Comparison of ENCODE assay signal across 12 mouse cellular contexts in the genomic region with DNA sequence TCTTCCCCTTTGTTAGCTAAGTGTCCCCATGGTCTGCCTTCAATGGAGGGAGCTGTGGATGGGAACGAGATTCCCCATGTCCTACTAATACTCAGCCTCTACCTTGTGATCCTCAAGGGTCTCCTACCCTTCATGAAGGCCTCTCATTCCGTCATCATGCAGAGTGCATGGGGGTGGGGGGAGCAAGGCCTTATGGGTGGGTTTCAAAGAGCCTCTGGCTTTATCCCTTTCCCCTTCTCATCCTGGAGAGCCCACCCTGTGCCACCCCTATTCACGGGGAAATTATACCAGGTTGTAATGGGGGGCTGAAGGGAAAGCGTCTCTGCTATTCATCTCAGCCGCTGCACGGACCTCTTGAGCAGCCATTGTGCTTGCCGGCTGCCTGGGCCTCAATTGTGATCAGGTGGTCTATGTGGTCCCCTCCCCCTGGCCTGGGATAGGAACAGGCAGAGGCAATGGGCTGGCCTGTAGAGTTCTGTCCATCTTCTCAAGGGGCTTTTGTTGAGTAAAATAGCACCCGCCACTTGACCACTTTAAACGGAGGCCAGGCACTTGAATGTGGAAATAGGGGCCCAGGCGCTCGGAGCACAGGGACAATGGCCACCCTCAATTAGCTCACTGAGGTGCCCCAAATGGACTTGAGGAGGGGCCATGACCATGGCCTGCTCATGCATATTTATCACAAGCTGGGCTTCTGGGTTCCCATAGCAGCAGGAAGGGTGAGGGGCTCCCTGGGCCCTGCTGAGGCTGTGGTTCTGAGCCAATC.
A peak's percentile ranks its signal among the peaks of the same experiment; 100 is the strongest.
DNase-seq lines count a peak whose midpoint lies in the region; ATAC-seq and TF ChIP-seq lines count a peak whose summit lies in the region.
"Had no signal": no experiment of that assay in that cellular context is flagged by ENCODE, and none has a peak within 500 bp of the region (broad histone marks: within the 10 kb centered on the region; RNA-seq: fewer than 3 reads in every experiment).

No protein-coding gene starts in this region.

- H3K9me3 ChIP-seq in forebrain, embryonic 13.5 days (replicated peaks): no peaks in the 10 kb centered on the region
- no peaks in the 10 kb centered on the region for H3K9me3 ChIP-seq in hindbrain, embryonic 15.5 days
- H3K9me3 ChIP-seq in midbrain, postnatal 0 days (ENCODE audit: low read length): no peaks in the 10 kb centered on the region
- H3K9me3 ChIP-seq: heart, embryonic 13.5 days; lung, embryonic 15.5 days had no signal

- H3K79me2 ChIP-seq in heart, adult 2 months (replicated peaks; ENCODE audit: control insufficient read depth, insufficient read depth, low read length): no peaks in the 10 kb centered on the region

- intact Hi-C loops in heart, adult 2 months (cut with DNase I): no loop called here

- H3K4me3 ChIP-seq in forebrain, embryonic 13.5 days: no peak overlapping the region
- H3K4me3 ChIP-seq in hindbrain, embryonic 15.5 days: no peak overlapping the region
- H3K4me3 ChIP-seq in midbrain, postnatal 0 days (ENCODE audit: low read depth, low read length): no peak overlapping the region
- no peak overlapping the region for H3K4me3 ChIP-seq in heart, adult 2 months
- H3K4me3 ChIP-seq: heart, embryonic 13.5 days; layer of hippocampus, adult 2 months; lung, embryonic 15.5 days had no signal

- H3K27ac ChIP-seq in forebrain, embryonic 13.5 days: no peak overlapping the region
- no peak overlapping the region for H3K27ac ChIP-seq in hindbrain, embryonic 15.5 days (replicated peaks)
- H3K27ac ChIP-seq in midbrain, postnatal 0 days (ENCODE audit: low read depth, low read length): no peak overlapping the region
- H3K27ac ChIP-seq in heart, adult 2 months: no peak overlapping the region
- H3K27ac ChIP-seq: heart, embryonic 13.5 days; layer of hippocampus, adult 2 months; lung, embryonic 15.5 days had no signal

- H3K36me3 ChIP-seq in forebrain, embryonic 13.5 days (ENCODE audit: poor library complexity, severe bottlenecking): no peaks in the 10 kb centered on the region
- H3K36me3 ChIP-seq in hindbrain, embryonic 15.5 days: no peaks in the 10 kb centered on the region
- no peaks in the 10 kb centered on the region for H3K36me3 ChIP-seq in midbrain, postnatal 0 days (ENCODE audit: insufficient read depth, low read length)
- no peaks in the 10 kb centered on the region for H3K36me3 ChIP-seq in heart, adult 2 months (ENCODE audit: control insufficient read depth, insufficient read depth, low read length)
- H3K36me3 ChIP-seq: heart, embryonic 13.5 days; lung, embryonic 15.5 days had no signal

- no peak for TF ChIP-seq POLR2A in heart, adult 2 months (IDR thresholded peaks at IDR 0.05; ENCODE audit: insufficient read depth, low read depth, low read length)

- ATAC-seq in erythroblast, adult 5-6 weeks (replicated peaks; ENCODE audit: low FRiP score, poor library complexity, severe bottlenecking): peak; percentile 46; the same call in 1 of the 2 replicates
- peak; percentile 94 for ATAC-seq in forebrain, embryonic 13.5 days
- peak; percentile 59 for ATAC-seq in hindbrain, embryonic 15.5 days (ENCODE audit: low FRiP score, low read depth)
- 0 out of 2 replicates have a peak, but pooled peaks have one; percentile 18 for ATAC-seq in midbrain, postnatal 0 days (ENCODE audit: low FRiP score)

- no peak overlapping the region for H3K9ac ChIP-seq in forebrain, embryonic 13.5 days
- no peak overlapping the region for H3K9ac ChIP-seq in hindbrain, embryonic 15.5 days
- no peak overlapping the region for H3K9ac ChIP-seq in midbrain, postnatal 0 days (replicated peaks; ENCODE audit: low read length, poor library complexity, severe bottlenecking)
- no peak overlapping the region for H3K9ac ChIP-seq in heart, adult 2 months (ENCODE audit: low read depth, low read length)
- H3K9ac ChIP-seq: heart, embryonic 13.5 days; lung, embryonic 15.5 days had no signal

- no peak for TF ChIP-seq EP300 in heart, adult 2 months (IDR thresholded peaks at IDR 0.05; ENCODE audit: insufficient read depth, low read depth, low read length)

- 39% methylated on average over 11 of the region's 11 CpGs for WGBS in forebrain, embryonic 13.5 days
- WGBS in hindbrain, embryonic 15.5 days: 61% methylated on average over 11 of the region's 11 CpGs
- 65% methylated on average over 11 of the region's 11 CpGs for WGBS in midbrain, postnatal 0 days
- 81% methylated on average over 11 of the region's 11 CpGs for WGBS in heart, adult 2 months

- H3K27me3 ChIP-seq in forebrain, embryonic 13.5 days: peaks cover 62% of the 10 kb centered on the region
- 0 out of 2 replicates have a peak, but pooled peaks cover 3% of the 10 kb centered on the region for H3K27me3 ChIP-seq in hindbrain, embryonic 15.5 days
- no peaks in the 10 kb centered on the region for H3K27me3 ChIP-seq in midbrain, postnatal 0 days (ENCODE audit: insufficient read depth, low read length)
- H3K27me3 ChIP-seq in heart, adult 2 months (ENCODE audit: control insufficient read depth, insufficient read depth, low read length): no peaks in the 10 kb centered on the region
- H3K27me3 ChIP-seq: lung, embryonic 15.5 days had no signal

- H3K4me2 ChIP-seq in forebrain, embryonic 13.5 days: no peak overlapping the region
- no peak overlapping the region for H3K4me2 ChIP-seq in hindbrain, embryonic 15.5 days
- H3K4me2 ChIP-seq in midbrain, postnatal 0 days (ENCODE audit: low read depth, low read length, poor library complexity, severe bottlenecking): no peak overlapping the region
- H3K4me2 ChIP-seq: heart, embryonic 13.5 days; lung, embryonic 15.5 days had no signal

- H3K4me1 ChIP-seq in forebrain, embryonic 13.5 days: peaks cover 11% of the 10 kb centered on the region
- no peaks in the 10 kb centered on the region for H3K4me1 ChIP-seq in hindbrain, embryonic 15.5 days (replicated peaks)
- no peaks in the 10 kb centered on the region for H3K4me1 ChIP-seq in midbrain, postnatal 0 days (ENCODE audit: insufficient read depth, low read length)
- H3K4me1 ChIP-seq in heart, adult 2 months (ENCODE audit: control insufficient read depth, insufficient read depth, low read length): no peaks in the 10 kb centered on the region
- H3K4me1 ChIP-seq: heart, embryonic 13.5 days; lung, embryonic 15.5 days had no signal

- no peak for TF ChIP-seq CTCF in midbrain, postnatal 0 days (IDR thresholded peaks at IDR 0.05)
- TF ChIP-seq CTCF in heart, adult 2 months (IDR thresholded peaks at IDR 0.05): no peak

- no peak for DNase-seq in midbrain, postnatal 0 days (ENCODE audit: low spot score)
- DNase-seq in cerebellum, adult 9-11 months: no peak
- no peak for DNase-seq in thymus, postnatal 10 days (ENCODE audit: low spot score in 2 of 2)
- no peak for DNase-seq in heart, adult 2 months
- DNase-seq: adrenal gland, postnatal 36 days; cerebellum, postnatal 36 days had no signal

Comparison
In these comparisons a context has a peak if more than half of its experiments do, and no peak if none do; other contexts are left out.
1. ATAC-seq: peak in every context shown above with its lines; median percentile 94 in forebrain, embryonic 13.5 days; 59 in hindbrain, embryonic 15.5 days; 46 in erythroblast, adult 5-6 weeks; 18 in midbrain, postnatal 0 days.